Mouse (Mus musculus): ENCODE measurements at regions not wholly inside any gene's neighbourhood (a gene's known extent, or its start where the extent isn't known, plus 50 kb on each side); places are given as distances from the start of the nearest gene placed in this dataset.
A peak's percentile ranks its signal among the peaks of the same experiment; 100 is the strongest.

DNA sequence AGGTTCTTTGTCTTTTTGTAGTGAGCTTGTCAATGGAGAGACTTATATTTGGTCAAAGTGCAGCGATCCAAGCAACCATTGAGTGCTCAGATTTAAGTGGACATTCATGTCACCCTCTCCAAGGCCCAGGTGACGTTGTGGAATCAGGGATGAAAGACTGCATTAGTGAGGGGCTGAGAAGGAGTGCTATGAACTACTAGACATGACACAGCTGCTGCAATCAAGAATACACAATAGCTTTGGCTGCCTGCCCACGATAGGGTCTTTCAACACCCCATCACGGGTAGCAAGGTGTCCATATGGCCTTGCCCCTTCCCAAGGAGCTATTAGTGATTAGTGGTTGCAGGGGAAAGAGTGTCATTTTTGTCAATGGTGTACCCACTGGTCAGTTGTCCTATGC is 229.7 kb downstream of the Kcnrg start:
- no peaks in the 10 kb centered on the region for H3K27me3 ChIP-seq (replicated peaks; ENCODE audit: insufficient read depth, low read length)
- H3K4me3 ChIP-seq (ENCODE audit: low read depth, low read length): no peak overlapping the region
- no peaks in the 10 kb centered on the region for H3K36me3 ChIP-seq (ENCODE audit: insufficient read depth, low read length)
- no peak overlapping the region for H3K4me2 ChIP-seq (replicated peaks; ENCODE audit: low read depth, low read length)
- DNase-seq (ENCODE audit: low spot score): no peak
- 26% methylated on average over 4 of the region's 4 CpGs for WGBS
- no peak overlapping the region for H3K9ac ChIP-seq (replicated peaks; ENCODE audit: low read depth)
- H3K27ac ChIP-seq (ENCODE audit: low read length): no peak overlapping the region
- no peak for ATAC-seq
- H3K4me1 ChIP-seq (ENCODE audit: insufficient read depth, low read depth, low read length): no peaks in the 10 kb centered on the region
- no peaks in the 10 kb centered on the region for H3K9me3 ChIP-seq (ENCODE audit: low read length)
- TF ChIP-seq EP300 (IDR thresholded peaks at IDR 0.05) (no peak), CTCF (IDR thresholded peaks at IDR 0.05) (no peak)

DNA sequence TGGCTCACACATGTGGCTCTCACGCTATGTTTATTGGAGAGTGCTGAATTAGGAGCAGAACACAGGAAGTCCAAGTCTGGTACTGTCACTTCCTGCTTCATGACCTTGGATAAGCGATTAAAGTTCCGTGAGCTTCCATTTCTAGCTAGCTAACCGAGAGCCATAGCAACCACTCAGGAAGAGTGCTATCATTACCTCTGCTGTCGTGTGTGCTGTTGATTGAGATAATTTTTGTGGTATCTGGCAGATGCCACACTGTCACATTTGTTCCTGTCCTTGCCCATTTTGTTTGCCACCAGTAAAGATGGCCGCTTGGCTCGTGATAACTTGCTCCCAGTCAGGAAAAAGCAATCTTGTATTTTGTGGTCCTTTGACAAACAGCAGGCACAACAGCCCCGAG is 230.6 kb downstream of the Kcnrg start:
- no peak for TF ChIP-seq CTCF (IDR thresholded peaks at IDR 0.05)
- TF ChIP-seq EP300 (IDR thresholded peaks at IDR 0.05): no peak
- Histone ChIP-seq H3K4me3 (ENCODE audit: low read depth, low read length) (no peak overlapping the region), H3K36me3 (ENCODE audit: insufficient read depth, low read length) (no peaks in the 10 kb centered on the region), H3K4me2 (replicated peaks; ENCODE audit: low read depth, low read length) (no peak overlapping the region), H3K27me3 (replicated peaks; ENCODE audit: insufficient read depth, low read length) (no peaks in the 10 kb centered on the region), H3K9me3 (ENCODE audit: low read length) (no peaks in the 10 kb centered on the region), H3K4me1 (ENCODE audit: insufficient read depth, low read depth, low read length) (no peaks in the 10 kb centered on the region), H3K9ac (replicated peaks; ENCODE audit: low read depth) (no peak overlapping the region), H3K27ac (ENCODE audit: low read length) (no peak overlapping the region)
- peak; percentile 23 for DNase-seq (ENCODE audit: low spot score)
- no peak for ATAC-seq
- 63% methylated on average over 8 of the region's 8 CpGs for WGBS

DNA sequence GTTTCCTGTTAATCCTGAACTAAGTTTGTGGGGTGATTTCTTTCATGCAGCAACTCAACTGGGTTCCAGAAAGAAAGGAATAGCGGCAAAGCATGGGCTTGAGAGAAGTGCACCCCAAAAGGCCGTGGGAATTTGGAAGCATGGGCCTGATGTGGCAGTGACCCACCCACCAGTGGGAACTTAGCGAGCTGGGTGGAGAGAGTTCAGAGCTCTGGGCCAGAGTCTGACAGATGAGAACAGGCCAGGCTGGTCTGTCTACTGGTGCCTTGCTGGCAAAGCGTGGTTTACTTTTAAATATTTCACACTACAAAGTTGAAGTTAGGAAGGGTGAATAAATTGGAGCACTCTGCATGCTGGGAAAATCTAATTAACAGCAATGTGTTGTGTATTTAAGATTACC is 235.2 kb downstream of the Kcnrg start:
- WGBS: 86% methylated on average over 4 of the region's 4 CpGs
- Histone ChIP-seq H3K9me3 (ENCODE audit: low read length) (no peaks in the 10 kb centered on the region), H3K27ac (ENCODE audit: low read length) (no peak overlapping the region), H3K4me2 (replicated peaks; ENCODE audit: low read depth, low read length) (no peak overlapping the region), H3K36me3 (ENCODE audit: insufficient read depth, low read length) (no peaks in the 10 kb centered on the region), H3K4me3 (ENCODE audit: low read depth, low read length) (no peak overlapping the region), H3K9ac (replicated peaks; ENCODE audit: low read depth) (no peak overlapping the region), H3K4me1 (ENCODE audit: insufficient read depth, low read depth, low read length) (no peaks in the 10 kb centered on the region), H3K27me3 (replicated peaks; ENCODE audit: insufficient read depth, low read length) (no peaks in the 10 kb centered on the region)
- TF ChIP-seq CTCF (IDR thresholded peaks at IDR 0.05): no peak
- no peak for TF ChIP-seq EP300 (IDR thresholded peaks at IDR 0.05)
- no peak for DNase-seq (ENCODE audit: low spot score)
- ATAC-seq: no peak

DNA sequence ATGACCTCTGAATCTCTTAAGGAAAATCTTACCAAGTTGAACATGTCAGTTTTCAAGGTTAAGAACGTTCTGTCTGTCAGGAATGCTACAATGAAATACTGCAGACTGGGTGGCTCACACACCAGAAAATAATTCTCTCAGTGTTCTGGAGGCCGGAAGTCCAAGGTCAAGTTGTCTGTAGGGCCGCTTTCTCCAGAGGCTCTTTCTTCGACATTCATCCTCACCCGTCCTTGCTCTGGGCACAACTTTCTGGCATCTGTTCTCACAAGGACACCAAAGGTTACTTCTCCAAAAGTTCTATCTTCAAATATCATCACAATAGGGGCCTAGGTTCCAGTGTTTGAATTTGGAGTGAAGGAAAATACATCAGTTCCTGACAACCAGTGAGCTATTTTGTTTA is 239.2 kb downstream of the Kcnrg start:
- Histone ChIP-seq H3K4me1 (ENCODE audit: insufficient read depth, low read depth, low read length) (no peaks in the 10 kb centered on the region), H3K36me3 (ENCODE audit: insufficient read depth, low read length) (no peaks in the 10 kb centered on the region), H3K9me3 (ENCODE audit: low read length) (no peaks in the 10 kb centered on the region), H3K4me3 (ENCODE audit: low read depth, low read length) (no peak overlapping the region), H3K27me3 (replicated peaks; ENCODE audit: insufficient read depth, low read length) (no peaks in the 10 kb centered on the region), H3K9ac (replicated peaks; ENCODE audit: low read depth) (no peak overlapping the region), H3K27ac (ENCODE audit: low read length) (no peak overlapping the region), H3K4me2 (replicated peaks; ENCODE audit: low read depth, low read length) (no peak overlapping the region)
- TF ChIP-seq EP300 (IDR thresholded peaks at IDR 0.05) (no peak), CTCF (IDR thresholded peaks at IDR 0.05) (no peak)
- DNase-seq (ENCODE audit: low spot score) (no peak), ATAC-seq (no peak)
- WGBS: 71% methylated on average over 5 of the region's 5 CpGs

DNA sequence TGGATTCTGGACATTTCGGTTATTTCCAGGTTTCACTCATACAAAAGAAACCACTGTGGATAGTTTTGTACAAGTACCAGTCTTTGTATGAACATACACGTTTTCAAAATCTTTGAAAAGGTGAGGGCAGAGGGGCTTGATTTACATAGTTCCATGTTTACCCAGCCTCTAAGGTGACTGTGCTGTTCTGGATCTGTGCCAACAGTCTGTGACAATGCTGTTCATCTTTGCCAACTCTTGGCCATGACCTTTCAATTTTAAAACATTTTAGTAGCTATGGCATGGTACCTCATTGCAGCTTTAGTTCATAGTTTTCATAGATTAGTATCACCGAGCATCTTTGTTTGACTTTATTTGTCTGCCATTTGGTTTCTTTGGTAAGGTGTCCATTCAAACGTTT is 243.0 kb downstream of the Kcnrg start:
- DNase-seq (ENCODE audit: low spot score): no peak
- no peaks in the 10 kb centered on the region for H3K27me3 ChIP-seq (replicated peaks; ENCODE audit: insufficient read depth, low read length)
- TF ChIP-seq EP300 (IDR thresholded peaks at IDR 0.05) (no peak), CTCF (IDR thresholded peaks at IDR 0.05) (no peak)
- no peak overlapping the region for H3K9ac ChIP-seq (replicated peaks; ENCODE audit: low read depth)
- H3K9me3 ChIP-seq (ENCODE audit: low read length): no peaks in the 10 kb centered on the region
- no peak overlapping the region for H3K27ac ChIP-seq (ENCODE audit: low read length)
- H3K4me2 ChIP-seq (replicated peaks; ENCODE audit: low read depth, low read length): no peak overlapping the region
- no peaks in the 10 kb centered on the region for H3K4me1 ChIP-seq (ENCODE audit: insufficient read depth, low read depth, low read length)
- WGBS: 58% methylated on average over 4 of the region's 4 CpGs
- ATAC-seq: no peak
- no peak overlapping the region for H3K4me3 ChIP-seq (ENCODE audit: low read depth, low read length)
- no peaks in the 10 kb centered on the region for H3K36me3 ChIP-seq (ENCODE audit: insufficient read depth, low read length)

DNA sequence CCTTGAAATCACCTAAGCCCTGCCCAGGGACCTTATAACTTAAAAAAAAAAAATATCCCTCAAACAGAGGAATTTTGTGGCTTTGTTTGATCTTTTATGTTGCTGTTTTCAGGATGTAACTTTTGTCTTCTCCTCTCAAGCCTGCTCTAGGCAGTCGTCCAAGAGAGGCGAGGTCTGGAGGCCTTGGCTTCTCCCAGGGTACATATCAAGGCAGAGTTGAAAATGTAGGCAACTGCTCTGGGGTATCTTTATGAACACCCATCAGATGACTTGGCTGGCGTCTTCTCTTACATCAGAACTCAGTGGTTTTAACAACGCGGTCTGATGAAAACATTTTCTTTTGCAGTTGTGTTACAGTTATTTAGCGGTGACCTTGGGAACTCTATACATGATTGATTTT is 250.4 kb downstream of the Kcnrg start:
- Histone ChIP-seq H3K4me2 (replicated peaks; ENCODE audit: low read depth, low read length) (no peak overlapping the region), H3K36me3 (ENCODE audit: insufficient read depth, low read length) (no peaks in the 10 kb centered on the region), H3K9ac (replicated peaks; ENCODE audit: low read depth) (no peak overlapping the region), H3K9me3 (ENCODE audit: low read length) (no peaks in the 10 kb centered on the region), H3K4me3 (ENCODE audit: low read depth, low read length) (no peak overlapping the region), H3K27me3 (replicated peaks; ENCODE audit: insufficient read depth, low read length) (no peaks in the 10 kb centered on the region), H3K4me1 (ENCODE audit: insufficient read depth, low read depth, low read length) (no peaks in the 10 kb centered on the region), H3K27ac (ENCODE audit: low read length) (no peak overlapping the region)
- DNase-seq (ENCODE audit: low spot score): no peak
- 60% methylated on average over 6 of the region's 6 CpGs for WGBS
- ATAC-seq: no peak
- TF ChIP-seq CTCF (IDR thresholded peaks at IDR 0.05): no peak
- no peak for TF ChIP-seq EP300 (IDR thresholded peaks at IDR 0.05)

DNA sequence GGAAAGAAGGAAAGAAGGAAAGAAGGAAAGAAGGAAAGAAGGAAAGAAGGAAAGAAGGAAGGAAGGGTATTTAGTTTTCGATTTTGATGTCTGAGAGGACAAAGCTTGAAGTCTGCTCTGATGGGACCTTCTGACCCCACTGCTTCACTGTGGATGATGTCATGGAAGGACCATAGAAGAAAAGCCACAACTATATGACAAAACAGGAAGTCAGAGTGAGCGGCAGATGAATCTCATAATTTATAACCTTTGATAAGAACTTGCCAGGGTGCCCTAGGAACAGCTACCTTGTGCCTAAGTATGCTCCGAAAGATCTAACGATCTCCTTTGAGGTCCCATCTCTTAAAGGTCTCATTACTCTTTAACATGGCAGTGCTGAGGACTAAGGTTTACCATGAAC is 253.4 kb downstream of the Kcnrg start:
- Histone ChIP-seq H3K4me3 (ENCODE audit: low read depth, low read length) (no peak overlapping the region), H3K27me3 (replicated peaks; ENCODE audit: insufficient read depth, low read length) (no peaks in the 10 kb centered on the region), H3K4me2 (replicated peaks; ENCODE audit: low read depth, low read length) (no peak overlapping the region), H3K4me1 (ENCODE audit: insufficient read depth, low read depth, low read length) (no peaks in the 10 kb centered on the region), H3K9ac (replicated peaks; ENCODE audit: low read depth) (no peak overlapping the region), H3K36me3 (ENCODE audit: insufficient read depth, low read length) (no peaks in the 10 kb centered on the region), H3K9me3 (ENCODE audit: low read length) (no peaks in the 10 kb centered on the region), H3K27ac (ENCODE audit: low read length) (no peak overlapping the region)
- DNase-seq (ENCODE audit: low spot score): no peak
- no peak for ATAC-seq
- no peak for TF ChIP-seq CTCF (IDR thresholded peaks at IDR 0.05)
- no peak for TF ChIP-seq EP300 (IDR thresholded peaks at IDR 0.05)
- WGBS: 81% methylated on average over 4 of the region's 4 CpGs
